Mouse (Mus musculus): ENCODE results near the gene Ipo5.
A peak's percentile ranks its signal among the peaks of the same experiment; 100 is the strongest.

Ipo5 gene

DNA sequence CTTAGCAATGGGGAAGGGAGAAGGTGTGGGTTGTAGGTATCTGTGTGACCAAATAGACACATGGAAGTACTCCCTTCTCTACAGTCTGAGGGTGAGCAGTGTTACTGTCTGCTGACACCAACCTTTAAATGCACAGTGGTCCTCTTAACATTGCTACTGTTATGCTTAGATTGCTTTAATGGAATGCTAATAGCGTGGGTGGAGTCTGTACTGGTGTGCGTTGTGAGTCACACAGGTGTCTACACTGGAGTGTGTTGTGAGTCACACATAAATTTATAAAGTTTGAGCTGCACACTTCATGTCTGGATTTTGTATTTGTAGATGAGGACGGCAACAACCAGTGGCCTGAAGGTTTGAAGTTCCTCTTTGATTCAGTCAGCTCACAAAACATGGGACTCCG lies 10.8 kb downstream of the Ipo5 start:
- no peak for DNase-seq (ENCODE audit: low spot score)

DNA sequence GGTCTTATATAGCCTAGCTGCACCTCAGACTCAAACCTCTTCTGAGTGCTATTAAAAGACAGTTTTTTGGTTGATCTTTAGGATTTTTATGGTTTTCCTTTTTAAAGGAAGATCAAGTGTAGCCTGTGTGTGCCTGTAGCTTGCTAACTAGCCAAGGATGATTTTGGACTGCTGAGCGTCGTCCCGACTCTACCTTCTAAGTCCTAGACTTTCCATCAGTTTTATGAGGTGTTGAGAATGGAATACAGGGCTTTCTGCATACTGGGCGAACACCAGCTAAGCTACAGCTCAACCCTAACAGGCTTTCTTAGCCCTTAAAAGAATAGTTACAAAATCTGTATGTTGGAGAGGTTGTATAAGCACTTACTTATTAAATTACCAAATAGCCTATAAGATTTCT lies 13.0 kb downstream of the Ipo5 start:
- no peak for DNase-seq (ENCODE audit: low spot score)

DNA sequence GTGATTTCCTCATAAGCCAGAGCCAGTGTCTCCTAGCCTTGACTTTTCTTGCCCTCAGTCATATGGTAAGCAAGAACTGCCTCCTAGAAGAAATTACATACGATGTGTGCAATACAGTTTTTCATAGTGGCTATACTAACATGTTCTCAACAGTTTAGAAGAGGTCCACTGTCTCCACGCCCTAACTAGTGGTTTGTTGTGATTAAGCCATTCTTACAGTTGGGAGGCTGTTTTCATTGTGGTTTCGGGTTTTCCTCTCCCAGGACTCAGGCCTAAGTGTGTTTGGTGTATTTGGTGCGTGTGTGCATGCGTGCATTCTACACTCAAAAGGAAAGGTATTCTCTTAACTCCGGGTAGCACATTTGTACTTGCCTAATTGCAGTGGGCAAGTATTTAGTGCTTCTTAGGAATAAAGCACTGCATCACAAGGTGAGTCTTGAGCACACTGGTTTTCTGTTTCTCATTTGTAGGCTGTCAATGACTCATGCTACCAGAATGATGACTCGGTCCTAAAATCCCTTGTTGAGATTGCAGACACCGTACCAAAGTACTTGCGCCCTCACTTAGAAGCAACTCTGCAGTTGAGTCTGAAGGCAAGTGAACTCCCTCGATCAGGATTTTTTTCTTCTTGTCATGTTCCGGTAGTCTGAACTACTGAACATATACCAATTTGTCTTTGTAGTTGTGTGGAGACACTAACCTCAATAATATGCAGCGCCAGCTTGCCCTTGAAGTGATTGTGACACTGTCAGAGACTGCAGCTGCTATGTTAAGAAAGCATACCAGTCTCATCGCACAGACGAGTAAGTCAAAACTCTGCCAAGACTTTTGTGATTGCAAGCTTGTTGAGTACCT lies 14.9 kb downstream of the Ipo5 start:
- no peak for DNase-seq (ENCODE audit: low spot score)

DNA sequence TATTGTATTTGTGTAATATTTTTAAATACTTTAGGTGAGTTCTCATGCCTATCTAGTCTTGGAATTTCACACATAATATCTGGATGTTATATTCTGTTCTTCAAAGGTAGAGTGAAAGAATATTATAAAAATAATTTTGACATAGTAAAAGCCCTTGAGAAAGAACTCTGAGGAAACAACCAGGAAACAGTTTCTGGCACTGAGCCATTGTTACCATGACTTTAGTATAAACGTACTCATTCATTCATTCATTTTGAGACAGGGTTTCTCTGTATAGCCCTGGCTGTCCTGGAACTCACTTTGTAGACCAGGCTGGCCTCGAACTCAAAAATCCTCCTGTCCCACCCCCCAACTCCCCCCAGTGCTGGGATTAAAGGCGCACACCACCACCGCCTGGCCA lies 20.2 kb downstream of the Ipo5 start:
- no peak for DNase-seq (ENCODE audit: low spot score)

DNA sequence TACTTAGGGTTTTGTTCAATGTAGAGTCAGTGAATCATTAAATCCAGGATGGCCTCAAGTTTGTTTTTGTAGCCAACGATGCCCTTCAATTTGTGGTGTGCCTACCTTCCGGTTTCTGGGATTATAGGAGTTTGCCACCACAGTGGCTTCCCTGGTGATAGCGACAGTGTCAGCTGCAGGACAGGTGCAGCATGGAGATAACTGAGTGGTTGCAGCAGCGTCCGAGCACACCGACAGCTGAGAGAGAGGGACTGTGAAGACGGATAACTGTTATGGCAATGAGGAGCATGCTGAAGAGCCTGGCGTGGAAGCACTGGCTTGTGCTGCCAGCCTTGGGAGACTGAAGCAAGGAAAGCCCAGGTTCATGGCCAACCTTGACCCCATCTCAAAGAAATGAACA lies 22.6 kb downstream of the Ipo5 start:
- no peak for DNase-seq (ENCODE audit: low spot score)

DNA sequence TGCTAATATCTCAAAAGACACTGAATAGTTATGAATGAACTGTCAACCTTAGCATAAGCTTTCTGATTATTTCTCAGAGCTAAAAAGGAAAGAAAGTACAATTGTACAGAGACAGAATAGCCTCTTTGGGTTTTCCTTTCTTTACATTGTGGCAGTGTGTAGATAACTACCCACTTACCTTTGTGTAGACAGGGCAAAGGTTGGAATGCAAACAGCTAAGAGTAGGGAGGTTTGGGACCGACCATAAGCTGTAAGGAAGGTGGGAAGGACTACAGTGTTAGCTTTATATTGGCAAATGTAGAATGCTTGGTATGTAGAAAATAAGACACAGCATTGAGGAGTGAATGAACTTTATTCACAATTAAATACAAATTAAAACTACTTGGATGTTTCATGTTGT lies 26.1 kb downstream of the Ipo5 start:
- DNase-seq (ENCODE audit: low spot score), result no peak

DNA sequence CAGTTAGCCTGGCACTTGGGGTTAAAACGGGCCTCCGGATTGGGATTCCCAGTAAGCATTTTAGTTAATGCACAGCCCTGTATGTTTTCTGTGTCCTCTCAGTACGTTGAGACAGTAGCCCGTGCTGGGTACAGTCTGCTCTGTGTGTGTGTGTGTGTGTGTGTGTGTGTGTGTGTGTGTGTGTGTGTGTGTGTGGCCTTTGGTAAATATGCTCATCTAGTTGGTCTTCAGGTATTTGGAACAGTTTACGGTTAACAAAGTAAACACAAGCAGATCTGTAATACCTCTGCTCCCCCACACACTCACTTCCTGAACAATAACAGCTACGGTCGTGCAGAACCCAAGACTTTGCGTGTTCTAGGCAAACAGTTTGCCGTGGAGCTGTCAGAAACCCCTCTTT lies 31.8 kb downstream of the Ipo5 start:
- no peak for DNase-seq (ENCODE audit: low spot score)

DNA sequence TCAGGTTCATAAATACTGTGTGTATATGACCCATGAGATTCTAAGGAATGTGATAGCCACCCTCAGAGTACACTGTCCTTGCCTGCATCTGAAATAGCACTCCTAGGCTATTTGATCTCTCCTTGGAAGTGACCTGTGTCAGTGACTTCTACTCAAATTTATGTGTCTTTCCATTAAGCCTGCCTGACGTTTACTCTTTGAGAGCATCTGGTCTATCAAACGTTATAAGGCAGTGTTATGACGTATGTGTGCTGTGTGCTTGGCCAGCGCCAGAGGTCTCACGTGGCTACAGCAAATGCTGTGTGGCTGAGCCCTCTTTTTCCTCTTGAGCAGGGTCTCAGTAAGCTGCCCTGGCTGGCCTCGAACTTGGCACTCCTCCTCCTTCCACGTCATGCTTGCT lies 34.1 kb downstream of the Ipo5 start:
- DNase-seq (ENCODE audit: low spot score), result no peak

DNA sequence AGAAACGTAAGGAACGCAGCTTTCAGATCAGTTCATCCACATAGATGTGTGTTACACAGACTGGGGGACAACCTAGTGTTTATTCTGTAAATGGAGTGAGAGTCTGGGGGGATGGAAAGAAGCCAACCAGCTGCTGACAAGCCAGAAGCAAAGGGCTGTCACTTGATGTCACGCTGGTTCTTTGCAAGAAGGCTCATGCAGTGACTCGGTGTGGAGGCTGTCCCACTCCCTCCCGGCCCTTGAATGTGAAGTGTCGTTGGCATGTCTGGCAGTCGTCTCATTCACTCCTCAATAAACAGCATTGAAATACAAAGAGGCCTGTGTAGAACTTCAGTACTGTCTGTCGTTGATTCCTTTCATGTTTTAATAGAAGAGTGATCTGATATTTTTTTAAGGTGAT lies 36.1 kb downstream of the Ipo5 start:
- no peak for DNase-seq (ENCODE audit: low spot score)

DNA sequence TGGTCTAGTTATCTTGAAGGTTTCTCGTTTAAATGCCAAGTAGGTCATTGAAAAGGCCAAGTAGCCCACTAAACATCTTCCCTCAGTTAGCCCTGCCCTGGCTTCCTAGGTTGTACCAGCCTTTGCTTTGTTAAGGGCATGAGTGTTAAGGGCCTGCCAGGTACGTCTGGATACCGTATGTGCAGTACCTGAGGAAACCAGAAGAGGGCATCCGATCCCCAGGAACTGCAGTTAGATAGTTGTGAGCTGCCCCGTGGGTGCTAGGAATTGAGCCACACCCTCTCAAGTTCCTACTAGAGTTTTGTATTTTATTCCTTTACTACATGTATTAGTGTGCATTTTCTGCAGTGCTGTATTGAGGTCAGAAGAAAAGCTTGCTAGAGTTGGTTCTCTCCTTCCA lies 38.0 kb downstream of the Ipo5 start:
- no peak for DNase-seq (ENCODE audit: low spot score)

DNA sequence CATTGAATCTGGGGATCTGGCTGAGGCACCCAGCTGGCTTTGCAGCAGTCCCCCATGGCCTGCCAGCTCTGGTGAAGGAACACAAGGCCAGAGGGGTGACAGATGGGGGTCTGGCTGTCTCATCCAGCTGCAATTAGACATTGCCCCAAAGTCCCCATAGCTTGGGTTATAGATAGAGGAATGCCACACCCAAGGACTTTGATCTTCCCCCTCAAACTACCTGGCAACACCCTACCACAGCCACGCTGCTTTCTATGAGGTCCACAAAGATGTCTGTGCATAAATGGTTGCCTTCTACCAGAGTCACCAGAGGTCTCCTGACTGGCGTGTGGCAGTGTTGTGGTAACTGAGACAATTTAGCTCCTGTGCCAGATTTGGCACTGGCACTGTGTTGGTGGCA lies 39.0 kb downstream of the Ipo5 start:
- DNase-seq (ENCODE audit: low spot score), result no peak

DNA sequence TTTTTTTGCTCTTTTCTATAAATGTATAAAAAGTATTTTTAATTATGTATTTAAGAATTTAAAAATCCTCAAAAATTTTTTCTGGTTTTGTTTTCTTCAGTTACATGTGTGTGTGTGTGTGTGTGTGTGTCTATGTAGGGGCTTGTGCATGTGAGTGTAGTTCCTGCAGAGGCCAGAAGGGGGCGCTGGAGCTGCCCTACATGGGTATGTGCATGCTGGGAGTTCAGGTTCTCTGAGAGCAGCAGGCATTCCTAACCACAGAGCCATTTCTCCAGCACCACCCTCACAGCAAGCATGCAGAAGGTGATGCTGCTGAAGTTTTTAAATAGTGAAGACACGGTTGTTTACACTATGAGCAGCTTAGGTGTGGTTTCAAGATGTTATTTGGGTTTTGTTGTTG lies 41.4 kb downstream of the Ipo5 start:
- DNase-seq (ENCODE audit: low spot score), result no peak

DNA sequence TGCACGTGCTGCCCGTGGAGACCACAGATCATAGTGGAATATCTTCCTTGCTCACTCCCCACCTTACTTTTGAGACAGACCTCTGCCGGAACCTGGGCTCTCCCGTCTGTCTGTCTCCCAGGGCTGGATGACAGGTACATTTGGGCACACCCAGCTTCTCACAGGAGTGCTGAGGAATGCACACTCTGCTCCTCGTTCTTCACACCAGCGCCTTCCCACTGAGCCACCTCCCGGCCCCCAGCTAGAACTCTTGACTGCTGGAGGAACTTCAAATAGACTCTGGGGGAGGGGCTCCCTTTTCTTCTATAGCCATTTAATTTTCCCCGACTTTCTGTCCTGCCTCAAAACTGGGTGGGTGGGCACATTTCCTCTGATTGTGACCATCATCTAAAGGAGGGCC lies 49.5 kb downstream of the Ipo5 start:
- no peak for DNase-seq (ENCODE audit: low spot score)

DNA sequence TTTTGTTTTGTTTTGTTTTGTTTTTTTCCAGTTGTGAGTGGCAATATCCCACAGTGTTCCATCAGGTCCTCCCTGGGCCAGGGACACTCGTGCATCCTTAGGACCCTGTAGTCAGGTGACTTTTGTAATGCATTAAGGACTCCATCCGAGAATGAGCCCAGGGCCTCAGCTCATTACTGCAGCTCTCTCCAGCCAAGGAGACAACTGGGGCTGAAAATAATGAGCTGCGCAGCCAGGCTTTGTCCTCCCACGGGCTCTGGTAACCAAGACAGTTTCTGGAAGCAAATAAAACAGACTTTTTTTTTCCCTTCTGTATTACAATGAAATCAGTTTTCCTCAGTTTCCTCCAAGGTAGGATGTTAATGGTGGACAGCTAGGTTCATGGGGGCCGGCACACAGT lies 50.0 kb downstream of the Ipo5 start:
- no peak for DNase-seq (ENCODE audit: low spot score)

DNA sequence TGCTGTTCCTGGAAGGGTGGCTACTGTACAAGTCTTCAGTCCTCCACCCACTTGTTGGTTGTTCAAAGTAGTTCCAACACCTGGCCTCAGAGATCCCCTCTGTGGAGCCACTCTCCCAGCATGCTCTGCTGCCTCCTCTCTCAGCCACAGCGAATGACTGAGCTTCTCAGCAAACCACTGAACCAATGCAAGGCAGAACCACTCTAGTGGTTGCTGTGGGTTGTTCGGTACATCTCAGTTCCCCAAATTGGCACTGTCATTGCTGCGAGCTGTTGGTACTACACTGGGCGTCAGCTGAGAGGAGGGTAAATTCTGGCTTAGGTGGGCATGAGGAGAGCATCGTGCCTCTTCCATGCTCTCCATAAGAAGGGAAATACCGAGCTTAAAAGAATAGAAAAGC lies 56.0 kb downstream of the Ipo5 start:
- no peak for DNase-seq (ENCODE audit: low spot score)

DNA sequence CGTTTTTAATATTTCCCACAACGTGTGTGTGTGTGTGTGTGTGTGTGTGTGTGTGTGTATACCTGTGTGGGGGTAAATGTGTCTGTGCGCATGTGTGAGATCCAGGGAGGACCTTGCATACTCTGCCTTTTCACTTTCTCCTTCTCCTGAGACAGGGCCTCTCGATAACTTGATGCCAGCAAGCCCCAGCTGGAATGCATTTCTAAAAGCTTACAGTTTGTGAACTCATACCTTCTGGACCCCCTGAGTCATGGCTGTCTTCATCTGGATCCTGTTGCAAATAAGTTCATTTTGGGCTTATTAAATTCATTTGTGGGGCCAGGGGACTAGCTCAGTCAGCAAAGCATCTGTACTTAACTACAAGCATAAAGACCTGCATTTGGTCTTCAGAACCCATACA lies 57.7 kb downstream of the Ipo5 start:
- no peak for DNase-seq (ENCODE audit: low spot score)

DNA sequence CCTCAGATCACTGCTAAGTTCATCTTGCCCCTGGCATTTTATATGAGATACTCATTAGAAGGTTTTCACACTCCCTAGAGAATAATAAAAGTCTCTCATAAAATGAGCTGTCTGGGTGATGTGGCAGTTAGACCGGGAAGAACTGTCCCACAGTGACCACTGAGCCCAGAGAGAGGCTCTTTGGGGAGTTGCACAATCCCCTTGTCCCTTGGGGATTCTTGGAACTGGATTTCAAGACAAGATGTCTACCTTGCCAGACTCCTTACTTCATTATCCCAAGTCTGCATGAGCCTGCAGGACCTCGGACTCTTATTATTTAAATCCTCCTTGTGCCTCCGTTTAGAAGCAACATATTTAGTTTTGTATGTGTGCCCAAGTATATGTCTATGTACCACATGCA lies 58.6 kb downstream of the Ipo5 start:
- no peak for DNase-seq (ENCODE audit: low spot score)

DNA sequence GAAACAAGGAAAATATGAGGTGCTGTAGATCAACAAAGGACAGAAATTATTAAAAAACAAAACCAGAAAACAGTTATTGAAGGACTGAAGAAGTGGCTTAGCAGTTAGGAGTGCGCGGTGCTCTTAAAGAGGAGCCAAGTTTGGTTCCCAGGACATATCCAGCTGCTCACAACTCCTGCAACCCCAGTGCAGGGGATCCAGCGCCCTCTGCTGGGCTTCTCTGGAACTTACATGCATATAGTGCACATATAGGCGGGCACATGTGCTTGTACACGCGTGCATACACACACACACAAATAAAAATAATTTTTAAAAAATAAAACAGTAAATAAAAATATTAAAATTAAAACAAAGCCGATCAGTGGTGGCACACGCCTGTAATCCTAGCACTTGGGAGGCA lies 59.6 kb downstream of the Ipo5 start:
- no peak for DNase-seq (ENCODE audit: low spot score)

DNA sequence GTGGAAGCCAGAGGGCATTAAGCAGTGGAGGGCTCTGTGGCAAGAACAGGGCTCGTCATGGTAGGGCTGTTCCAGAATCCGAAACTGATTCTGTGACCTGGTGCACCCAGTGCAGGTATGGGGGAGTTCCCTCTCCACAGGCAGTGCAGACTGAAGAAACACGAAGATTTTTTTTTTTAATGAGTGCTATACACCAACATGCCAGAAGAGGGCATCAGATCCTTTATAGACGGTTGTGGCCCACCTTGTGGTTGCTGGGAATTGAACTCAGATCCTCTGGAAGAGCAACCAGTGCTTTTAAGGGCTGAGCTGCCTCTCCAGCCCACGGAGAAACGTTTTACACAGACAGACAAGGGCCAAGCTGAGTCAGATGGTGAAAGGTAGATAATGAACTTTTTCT lies 60.3 kb downstream of the Ipo5 start:
- DNase-seq (ENCODE audit: low spot score), result peak; percentile 31

DNA sequence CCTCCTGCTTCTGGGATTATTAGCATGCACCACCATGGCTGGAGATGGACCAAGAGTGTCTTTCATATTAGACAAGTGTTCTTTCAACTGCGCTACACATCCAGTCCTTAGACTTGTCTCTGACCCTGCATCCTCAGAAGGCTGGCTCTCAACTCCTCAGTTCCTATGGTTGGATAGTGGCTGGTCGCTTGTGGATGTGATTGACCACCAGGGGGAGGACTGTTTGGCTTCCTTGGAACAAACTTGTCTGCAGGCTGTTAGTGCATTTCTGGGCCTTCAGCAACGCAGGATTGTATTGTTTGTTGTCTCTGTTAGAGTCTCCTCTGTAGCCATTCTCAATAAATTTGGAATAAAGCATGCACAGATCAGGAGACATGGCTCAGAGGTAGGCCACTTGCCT lies 68.5 kb downstream of the Ipo5 start:
- peak; percentile 74 for DNase-seq (ENCODE audit: low spot score)

DNA sequence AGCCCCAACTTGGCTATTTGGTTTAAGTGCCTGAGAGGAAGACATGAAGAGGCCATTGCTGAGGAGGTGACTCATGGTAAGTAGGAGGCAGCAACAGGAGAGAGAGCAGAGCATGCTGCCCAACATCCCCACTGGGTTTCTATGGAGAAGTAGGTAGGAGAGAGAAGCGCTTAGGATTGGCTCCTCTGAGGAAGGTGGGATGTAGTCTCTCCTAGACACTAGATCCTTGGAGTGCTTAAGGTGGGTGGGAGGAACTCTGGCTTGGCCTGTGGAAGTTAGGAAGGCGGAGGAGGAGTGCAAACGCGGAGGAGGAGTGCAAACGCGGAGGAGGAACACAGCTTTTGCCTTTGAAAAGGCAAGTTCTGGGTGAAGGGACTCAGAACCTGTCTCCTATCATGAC lies 78.1 kb downstream of the Ipo5 start:
- no peak for DNase-seq (ENCODE audit: low spot score)
